Mouse (Mus musculus) splenic B cell, adult 2 months (primary cell): Measurements from ENCODE around the gene Hspa1b.
"Not testable (repeated sequence)": the region's sequence is repeated elsewhere in the genome, so short reads cannot be mapped to it uniquely, and the experiment has no call there.

Source experiments
- DNase-seq: peaks from one replicate; pipeline ENCODE4 v3.0.0-alpha.2; 2011; ENCODE audit warnings: low read depth, low spot score
- H3K27me3 ChIP-seq: 2 replicates; pipeline ENCODE4 v1.6.1; 2012; ENCODE audit warnings: mild to moderate bottlenecking, low read length, moderate library complexity, mixed read lengths; ENCODE audit not compliant: control insufficient read depth, poor library complexity, insufficient read depth, severe bottlenecking
- H3K36me3 ChIP-seq: 2 replicates; pipeline ENCODE4 v1.6.1; 2012; ENCODE audit warnings: mild to moderate bottlenecking, low read length, moderate library complexity, mixed read lengths; ENCODE audit not compliant: control insufficient read depth, poor library complexity, insufficient read depth, severe bottlenecking

Hspa1b gene

DNA sequence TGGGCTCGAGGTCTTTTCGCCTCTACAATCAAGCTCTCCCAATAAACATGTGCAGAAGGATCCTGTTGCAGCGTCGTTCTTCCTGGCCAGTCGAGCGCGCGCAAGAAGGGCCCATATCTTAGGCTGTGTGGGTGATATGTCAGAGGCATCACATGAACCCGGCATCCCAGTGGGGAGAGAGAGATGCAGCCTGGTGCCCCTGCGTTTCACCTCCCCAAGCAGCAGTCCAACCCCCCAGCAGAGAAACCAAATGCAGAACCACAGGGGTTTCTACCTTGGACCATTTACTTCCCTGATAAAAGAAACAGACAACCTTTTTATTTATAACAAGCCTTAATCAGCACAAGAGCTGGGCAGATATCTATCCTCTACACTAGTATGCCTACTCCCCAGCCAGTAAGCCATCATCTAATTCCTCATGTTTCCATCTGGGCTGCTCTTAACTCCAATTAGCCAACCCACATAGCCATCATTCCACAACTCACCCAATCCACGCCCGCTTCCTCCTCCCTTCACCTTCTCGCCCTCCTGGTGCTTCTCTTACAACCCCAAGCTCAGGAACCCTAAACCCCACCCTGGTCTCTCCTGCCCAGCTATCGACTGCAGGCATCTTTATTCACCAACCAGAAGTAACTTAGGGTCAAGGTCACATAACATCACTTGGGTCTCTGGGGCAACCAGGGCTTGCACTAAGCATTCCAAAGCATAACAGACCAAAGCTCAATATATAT lies 37.5 kb upstream of the Hspa1b start:
- Histone ChIP-seq H3K36me3 (peaks cover 11% of the 10 kb centered on the region), H3K27me3 (no peaks in the 10 kb centered on the region)
- peak; percentile 33 for DNase-seq

DNA sequence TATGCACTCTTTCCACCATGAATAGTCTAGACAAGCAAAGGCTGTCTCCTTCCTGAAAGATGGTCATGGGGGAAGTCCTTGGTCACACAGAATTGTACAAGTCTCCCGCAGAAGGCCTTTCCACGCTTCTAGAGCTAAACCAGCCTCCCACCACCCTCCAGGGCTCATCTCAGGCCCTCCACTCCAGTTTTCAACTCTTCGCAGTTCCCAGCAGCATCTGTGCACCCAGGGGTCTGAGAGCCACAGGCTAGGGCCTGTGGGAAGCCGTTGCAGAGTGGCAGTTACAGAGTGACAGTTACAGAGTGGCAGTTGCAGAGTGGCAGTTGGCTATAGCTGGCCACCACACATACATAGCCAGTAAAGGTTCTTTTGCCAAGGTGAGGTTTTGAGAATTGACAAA lies 36.9 kb upstream of the Hspa1b start:
- peaks cover 11% of the 10 kb centered on the region for H3K36me3 ChIP-seq
- H3K27me3 ChIP-seq, DNase-seq: not testable (repeated sequence)

- not testable (repeated sequence) for DNase-seq, H3K27me3 ChIP-seq
- H3K36me3 ChIP-seq: peaks cover 11% of the 10 kb centered on the region
Observed at GRCm38 (mm10) chr17:34995192-34995591, 36.2 kb upstream of the Hspa1b start.

DNA sequence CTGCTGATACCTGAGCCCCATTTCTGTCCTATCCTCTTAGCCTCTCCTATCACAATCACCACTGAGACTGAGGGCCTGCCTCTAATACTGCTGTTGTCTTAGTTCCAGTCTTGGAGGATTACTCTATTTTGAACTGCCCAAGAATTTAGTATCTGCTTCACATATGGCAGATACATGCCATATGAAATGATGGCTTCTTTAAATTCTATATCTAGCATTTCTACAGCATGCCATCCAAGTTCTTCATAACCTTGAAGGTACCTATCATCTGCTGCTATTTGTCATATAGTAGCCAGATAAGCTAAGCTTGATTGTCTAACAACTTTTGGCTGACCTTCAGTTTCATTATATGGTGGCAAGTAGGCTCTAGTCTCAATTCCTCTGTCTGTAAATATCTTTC lies 35.7 kb upstream of the Hspa1b start:
- peaks cover 11% of the 10 kb centered on the region for H3K36me3 ChIP-seq
- DNase-seq: peak; percentile 36
- H3K27me3 ChIP-seq: no peaks in the 10 kb centered on the region

- Histone ChIP-seq H3K27me3 (no peaks in the 10 kb centered on the region), H3K36me3 (no peaks in the 10 kb centered on the region; the same call in 1 of the 2 replicates)
- DNase-seq: peak; percentile 79
Observed at GRCm38 (mm10) chr17:34984218-34984617, 25.2 kb upstream of the Hspa1b start.

GRCm38 (mm10) chr17:34982328-34982727 lies 23.3 kb upstream of the Hspa1b start:
- H3K36me3 ChIP-seq: no peaks in the 10 kb centered on the region; the same call in 1 of the 2 replicates
- no peak for DNase-seq
- H3K27me3 ChIP-seq: no peaks in the 10 kb centered on the region

- H3K36me3 ChIP-seq: no peaks in the 10 kb centered on the region; the same call in 1 of the 2 replicates
- no peaks in the 10 kb centered on the region for H3K27me3 ChIP-seq
- peak; percentile 95 for DNase-seq
Observed at GRCm38 (mm10) chr17:34981690-34982180, 22.7 kb upstream of the Hspa1b start, which contains the start of gene Lsm2. Gene Lsm2, plus strand, starts transcription at chr17:34981862.

GRCm38 (mm10) chr17:34980655-34981054 lies 21.6 kb upstream of the Hspa1b start:
- peak; percentile 74 for DNase-seq
- no peaks in the 10 kb centered on the region for H3K27me3 ChIP-seq
- H3K36me3 ChIP-seq: no peaks in the 10 kb centered on the region

- DNase-seq: no peak
- Histone ChIP-seq H3K27me3 (no peaks in the 10 kb centered on the region), H3K36me3 (no peaks in the 10 kb centered on the region)
Observed at GRCm38 (mm10) chr17:34979631-34980030, 20.6 kb upstream of the Hspa1b start.

DNA sequence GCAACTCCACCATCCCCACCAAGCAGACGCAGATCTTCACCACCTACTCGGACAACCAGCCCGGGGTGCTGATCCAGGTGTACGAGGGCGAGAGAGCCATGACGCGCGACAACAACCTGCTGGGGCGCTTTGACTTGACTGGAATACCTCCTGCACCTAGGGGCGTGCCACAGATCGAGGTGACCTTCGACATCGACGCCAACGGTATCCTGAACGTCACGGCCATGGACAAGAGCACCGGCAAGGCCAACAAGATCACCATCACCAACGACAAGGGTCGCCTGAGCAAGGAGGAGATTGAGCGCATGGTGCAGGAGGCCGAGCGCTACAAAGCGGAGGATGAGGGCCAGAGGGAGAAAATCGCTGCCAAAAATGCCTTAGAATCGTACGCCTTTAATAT lies 19.2 kb upstream of the Hspa1b start:
- Histone ChIP-seq H3K36me3 (no peaks in the 10 kb centered on the region), H3K27me3 (no peaks in the 10 kb centered on the region)
- DNase-seq: no peak

- Histone ChIP-seq H3K27me3 (no peaks in the 10 kb centered on the region), H3K36me3 (no peaks in the 10 kb centered on the region)
- DNase-seq: no peak
Observed at GRCm38 (mm10) chr17:34977000-34977399, 18.0 kb upstream of the Hspa1b start.

GRCm38 (mm10) chr17:34975581-34976492 lies 16.8 kb upstream of the Hspa1b start:
- no peaks in the 10 kb centered on the region for H3K27me3 ChIP-seq
- no peak for DNase-seq
- no peaks in the 10 kb centered on the region for H3K36me3 ChIP-seq

- DNase-seq: peak; percentile 91
- not testable (repeated sequence) for H3K27me3 ChIP-seq, H3K36me3 ChIP-seq
Observed at GRCm38 (mm10) chr17:34972069-34972749, 13.2 kb upstream of the Hspa1b start, which contains the start of the genes Hspa1a and Hspa1l. Gene Hspa1a, minus strand, starts transcription at chr17:34972156. Gene Hspa1l, plus strand, starts transcription at chr17:34972703.

GRCm38 (mm10) chr17:34971694-34972068 lies 12.6 kb upstream of the Hspa1b start:
- DNase-seq, H3K36me3 ChIP-seq, H3K27me3 ChIP-seq: not testable (repeated sequence)
